Mouse (Mus musculus): ENCODE measurements around the gene Efna1.

Gene Efna1

DNA sequence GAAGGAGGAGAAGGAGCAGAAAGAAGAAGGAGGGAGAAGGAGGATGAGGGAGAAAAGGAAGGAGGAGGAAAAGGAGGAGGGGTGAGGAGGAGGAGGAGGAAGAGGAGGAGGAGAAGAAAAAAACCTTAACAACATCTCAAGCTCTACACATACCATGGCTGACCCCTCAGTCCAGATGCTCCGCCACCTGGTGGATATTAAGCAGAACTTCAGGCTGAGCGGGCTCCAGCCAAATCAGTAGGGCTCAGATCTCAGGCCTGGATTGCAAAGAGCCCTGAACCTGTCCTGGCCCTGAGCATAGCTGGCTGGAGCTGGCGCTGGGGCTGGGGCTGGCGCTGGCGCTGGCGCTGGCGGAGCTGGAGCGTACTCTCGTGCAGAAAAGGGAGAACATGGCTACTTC, 27.1 kb upstream of the Efna1 start:
- peak; percentile 79 for DNase-seq (ENCODE audit: low read depth, low spot score)

DNA sequence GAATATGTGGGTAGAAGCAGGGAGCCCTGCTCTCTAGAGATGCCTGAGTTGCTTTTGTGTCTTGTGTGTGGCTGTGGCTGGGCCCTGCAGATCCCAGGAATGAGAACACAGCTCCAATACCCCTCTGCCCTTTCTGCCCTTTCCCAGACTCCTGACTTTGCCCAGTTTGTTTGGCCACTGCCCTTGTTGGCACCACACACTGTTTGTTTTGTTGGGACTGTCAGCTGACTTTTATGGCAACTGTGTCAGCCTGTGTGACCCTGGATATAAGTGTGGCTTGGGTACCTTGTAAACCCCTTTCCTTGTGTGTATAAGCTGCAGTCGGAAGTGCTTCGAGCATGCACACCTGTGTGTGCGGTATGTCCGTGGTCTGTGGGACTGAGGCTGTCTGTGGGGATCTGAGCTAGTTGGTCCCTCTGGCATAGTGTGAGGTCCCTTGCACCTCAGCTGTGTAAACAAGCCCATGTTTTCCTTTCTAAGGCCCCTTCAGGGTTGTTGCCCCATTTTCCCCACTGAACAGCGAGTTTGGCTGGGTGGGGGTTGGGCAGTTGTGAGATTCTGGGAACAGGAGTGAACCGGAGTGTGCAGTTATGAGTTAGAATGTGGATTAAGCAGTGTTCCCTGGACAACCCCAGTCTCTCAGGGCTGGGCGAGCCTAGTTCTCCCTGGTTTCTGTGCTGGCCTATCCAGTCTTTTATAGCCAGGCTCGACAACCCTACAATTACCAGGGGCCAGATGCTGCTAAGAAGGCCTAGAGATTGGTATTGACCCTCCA, 24.8 kb upstream of the Efna1 start:
- DNase-seq (ENCODE audit: low read depth, low spot score) = no peak

DNA sequence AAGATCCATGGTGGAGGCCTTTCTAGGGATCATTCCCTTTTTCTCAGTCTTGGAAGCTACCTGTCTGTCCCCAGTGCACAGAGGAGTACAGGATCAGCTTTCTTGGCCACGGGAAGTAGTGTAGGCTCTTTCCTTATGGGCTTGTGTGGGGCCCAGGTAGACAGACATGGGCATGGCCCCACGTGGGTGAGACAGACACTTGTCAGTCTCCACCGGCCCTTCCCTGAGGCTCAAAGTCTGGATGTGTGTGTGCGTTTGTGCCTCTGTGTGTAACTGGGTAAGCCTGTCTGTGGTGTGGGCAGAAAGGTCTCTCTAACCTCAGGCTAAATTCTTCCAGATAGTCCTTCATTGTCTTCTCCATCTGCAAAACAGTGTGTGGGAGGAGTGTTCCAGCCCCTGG, 24.2 kb upstream of the Efna1 start:
- no peak for DNase-seq (ENCODE audit: low read depth, low spot score)

DNA sequence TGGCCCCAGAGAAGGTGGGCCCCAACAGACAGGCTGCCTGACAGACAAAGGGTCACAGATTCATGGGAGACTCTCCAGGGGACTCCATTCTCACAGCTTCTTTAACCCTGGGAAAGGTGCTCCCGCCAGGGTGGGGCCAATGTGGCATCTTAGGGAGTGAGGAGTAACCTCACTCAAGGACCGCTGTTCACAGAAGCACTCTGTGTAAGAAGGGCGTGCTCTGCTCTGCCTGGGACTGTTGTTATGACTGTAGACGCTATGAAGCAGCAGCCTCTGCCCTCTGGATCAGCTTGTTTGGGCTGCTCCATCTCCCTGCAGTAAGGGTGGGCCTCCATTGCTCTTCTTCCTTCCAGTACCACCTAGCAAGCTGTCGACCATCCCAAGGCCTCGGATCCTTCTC, 23.5 kb upstream of the Efna1 start:
- DNase-seq (ENCODE audit: low read depth, low spot score) = no peak

DNA sequence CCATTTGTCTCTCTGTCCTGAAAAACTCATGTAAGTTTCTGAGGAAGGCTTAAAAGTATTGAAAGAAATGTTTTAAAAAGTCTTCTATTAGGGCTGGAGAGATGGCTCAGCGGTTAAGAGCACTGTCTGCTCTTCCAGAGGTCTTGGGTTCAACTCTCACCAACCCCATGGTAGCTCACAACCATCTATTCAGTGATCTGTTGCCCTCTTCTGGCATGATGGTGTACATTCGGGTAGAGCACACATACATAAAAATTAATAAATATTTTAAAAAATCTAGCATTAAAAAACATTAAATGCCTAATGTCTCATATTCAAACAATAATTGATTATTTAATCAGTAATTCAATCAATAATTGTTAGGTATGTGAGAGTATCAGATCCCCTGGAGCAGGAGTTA, 19.6 kb upstream of the Efna1 start:
- DNase-seq (ENCODE audit: low read depth, low spot score) = peak; percentile 23

DNA sequence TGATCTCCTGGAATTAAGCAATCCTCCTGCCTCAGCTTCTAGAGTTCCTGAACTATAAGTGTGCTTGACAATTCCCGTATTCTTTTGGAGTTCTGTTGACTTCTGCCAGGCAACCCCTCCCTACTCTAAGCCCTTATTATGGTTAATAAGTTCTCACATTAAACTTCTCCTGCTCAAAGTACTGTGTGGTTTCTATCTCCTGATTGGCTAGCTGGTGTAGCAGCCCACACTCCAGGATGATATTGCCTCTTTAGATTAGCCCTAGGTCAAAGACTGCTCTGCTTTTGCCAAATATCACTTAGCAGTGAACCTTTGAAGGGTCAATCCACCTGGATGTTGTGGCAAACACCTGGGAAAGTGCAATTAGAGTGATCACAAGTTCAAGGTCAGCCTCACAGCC, 19.1 kb upstream of the Efna1 start:
- no peak for DNase-seq (ENCODE audit: low read depth, low spot score)

DNA sequence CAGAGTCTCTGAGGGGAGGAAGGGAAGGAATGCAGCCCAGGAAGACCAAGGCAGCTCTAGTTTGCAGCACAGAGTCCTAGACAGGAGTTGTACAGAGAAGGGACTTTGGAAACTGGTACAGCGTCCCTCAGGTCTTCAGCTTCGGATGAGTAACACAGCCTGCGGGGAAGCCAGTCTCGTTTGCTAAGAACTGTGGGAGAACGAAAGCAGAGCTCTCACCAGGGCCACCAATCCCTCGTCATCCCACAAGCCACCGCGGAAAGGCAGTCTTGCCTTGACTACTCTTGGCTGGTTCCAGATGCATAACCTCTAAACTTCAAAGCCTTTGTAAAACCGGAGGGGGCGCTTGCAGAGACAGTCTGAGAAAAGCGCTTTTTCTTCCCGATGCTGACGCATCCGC, 18.6 kb upstream of the Efna1 start:
- DNase-seq (ENCODE audit: low read depth, low spot score) = peak; percentile 65

DNA sequence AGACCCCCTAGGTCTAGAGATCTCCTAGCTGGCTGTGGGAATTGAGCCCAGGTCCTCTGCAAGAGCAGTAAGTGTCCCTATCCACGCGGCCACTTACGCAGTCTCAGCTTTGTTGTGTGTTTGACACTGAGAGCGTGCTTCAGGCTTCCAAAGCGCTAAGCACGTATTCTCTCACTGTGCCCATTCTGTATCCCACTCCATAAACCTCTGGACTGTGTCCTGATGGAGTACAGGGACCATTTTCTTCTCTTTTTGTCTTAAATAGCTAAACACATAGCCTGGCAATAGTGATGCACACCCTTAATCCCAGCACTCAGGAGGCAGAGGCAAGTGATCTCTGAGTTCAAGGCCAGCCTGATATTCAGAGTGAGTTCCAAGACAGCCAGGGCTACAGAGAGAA, 18.0 kb upstream of the Efna1 start:
- no peak for DNase-seq (ENCODE audit: low read depth, low spot score)

DNA sequence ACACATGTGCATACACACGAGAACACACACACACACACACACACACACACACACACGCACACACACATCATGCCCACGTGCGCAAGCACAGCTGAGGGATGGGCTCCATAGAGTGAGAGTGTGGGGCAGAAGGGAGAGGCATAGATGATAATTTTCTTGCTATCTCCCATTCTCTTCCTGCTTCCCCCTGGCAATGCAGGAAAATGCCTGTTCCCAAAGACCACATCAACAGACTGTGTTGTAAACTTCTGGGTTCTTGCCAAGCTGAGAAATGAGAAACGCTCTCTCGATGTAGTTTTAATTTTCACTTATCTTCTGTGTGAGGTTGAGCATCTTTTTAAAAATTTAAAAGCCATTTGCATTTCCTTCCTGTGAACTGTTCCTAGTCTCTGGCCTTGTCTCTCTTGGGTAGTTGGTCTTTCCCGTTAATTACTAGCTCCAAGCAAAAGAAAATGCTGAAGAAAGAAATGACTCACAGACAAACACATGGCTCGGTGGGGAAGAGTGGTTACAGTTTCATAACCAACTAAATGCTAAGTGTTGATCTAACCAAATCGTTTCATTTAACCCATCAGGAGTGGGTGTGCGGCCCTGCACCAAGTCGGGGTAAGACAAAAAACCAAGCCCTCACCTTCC, 15.9 kb upstream of the Efna1 start:
- no peak for DNase-seq (ENCODE audit: low read depth, low spot score)

DNA sequence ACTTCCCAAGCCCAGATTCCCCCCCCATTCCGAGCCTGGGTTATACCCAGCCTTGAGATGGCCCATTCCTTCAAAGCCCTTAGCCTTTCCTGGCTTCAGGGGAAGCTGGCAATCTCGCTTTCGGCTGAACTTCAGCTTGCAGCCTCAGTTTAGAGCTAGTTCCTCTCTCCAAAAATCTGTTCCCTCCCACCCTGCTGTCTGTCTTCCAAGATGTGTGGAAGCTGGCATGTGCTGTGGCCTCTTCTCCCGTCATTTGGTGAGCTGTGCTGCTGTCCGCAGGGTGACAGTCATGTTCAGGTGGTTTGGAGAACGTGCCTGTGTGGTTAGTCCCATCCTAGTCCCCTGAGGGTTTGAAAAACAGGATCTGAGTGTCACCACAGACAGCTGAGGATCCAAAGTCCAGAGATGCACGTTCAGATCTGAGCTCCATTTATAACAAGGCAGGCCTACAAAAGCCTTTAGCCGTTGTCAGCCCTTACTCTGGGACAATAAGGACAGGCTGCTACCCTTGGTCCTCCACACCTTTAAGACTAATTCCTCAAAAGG, 14.8 kb upstream of the Efna1 start:
- DNase-seq (ENCODE audit: low read depth, low spot score) = no peak

DNA sequence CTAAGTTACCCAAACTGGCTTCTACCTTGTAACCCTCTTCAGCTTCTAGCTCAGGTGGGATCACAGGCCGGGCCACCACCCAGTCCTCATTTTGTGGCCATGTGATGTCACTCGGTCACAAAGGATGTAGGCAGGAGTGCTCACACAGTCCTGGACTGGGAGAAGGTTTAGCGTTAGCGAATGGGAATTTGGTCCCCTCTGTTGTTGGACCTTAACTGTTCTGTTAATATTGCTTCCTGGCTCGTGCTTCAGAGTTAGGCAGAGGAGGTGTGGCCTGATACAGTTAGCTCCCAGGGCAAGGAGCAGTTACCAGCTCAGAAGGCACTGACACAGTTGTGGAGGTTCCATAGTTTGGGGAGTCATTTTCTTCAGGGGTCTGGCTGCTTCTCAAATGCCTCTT, 13.3 kb upstream of the Efna1 start:
- no peak for DNase-seq (ENCODE audit: low read depth, low spot score)

DNA sequence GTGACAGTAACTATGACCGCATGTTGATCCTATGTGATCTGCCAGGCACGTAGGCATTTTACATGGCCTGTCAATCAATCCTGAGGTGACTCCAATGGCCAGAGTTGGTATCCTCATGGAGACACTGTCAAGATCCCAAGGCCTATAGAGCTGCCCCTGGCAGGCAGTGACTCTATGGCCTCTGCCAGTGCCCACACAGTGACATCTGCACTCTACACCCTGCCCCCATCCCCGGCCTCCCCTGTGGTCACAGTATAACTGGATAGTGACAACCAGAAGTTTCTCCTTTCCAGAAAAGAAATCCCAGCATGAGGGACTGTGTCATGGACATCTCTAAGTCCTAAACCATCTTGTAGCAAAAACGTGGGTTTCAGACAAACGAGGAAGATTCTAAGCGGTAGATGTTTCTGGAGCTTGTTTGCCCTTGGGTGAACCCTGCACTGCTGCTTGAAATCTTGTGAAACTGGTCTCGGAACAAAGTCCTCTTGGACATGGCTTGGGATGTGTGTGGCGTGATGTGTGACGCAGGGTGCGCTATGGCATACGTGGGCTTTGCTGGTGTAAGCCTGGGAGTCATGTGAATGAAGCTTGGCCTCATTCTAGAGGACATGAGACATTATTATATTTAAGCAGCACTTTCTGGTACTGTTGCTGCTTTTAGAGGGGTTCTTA, 12.4 kb upstream of the Efna1 start:
- no peak for DNase-seq (ENCODE audit: low read depth, low spot score)

DNA sequence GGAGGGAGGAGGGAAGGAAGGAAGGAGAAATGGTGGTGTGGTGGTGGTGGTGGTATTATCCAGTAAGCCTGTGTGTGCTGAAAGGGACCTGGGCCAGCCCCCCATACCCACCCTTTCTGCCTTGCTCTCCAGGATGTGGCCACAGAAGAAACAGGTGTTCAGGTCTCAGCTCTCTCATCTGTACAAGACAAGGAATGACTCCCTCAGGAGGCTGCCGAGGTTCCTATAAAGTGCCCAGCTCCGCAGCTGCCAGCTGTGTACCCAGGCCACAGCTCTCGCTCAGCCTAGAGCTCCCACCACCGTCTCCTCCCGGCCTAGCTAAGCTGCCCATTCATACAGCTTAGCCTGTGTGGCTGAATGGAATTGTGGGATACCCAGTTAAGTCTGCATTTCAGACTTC, 11.4 kb upstream of the Efna1 start:
- no peak for DNase-seq (ENCODE audit: low read depth, low spot score)

DNA sequence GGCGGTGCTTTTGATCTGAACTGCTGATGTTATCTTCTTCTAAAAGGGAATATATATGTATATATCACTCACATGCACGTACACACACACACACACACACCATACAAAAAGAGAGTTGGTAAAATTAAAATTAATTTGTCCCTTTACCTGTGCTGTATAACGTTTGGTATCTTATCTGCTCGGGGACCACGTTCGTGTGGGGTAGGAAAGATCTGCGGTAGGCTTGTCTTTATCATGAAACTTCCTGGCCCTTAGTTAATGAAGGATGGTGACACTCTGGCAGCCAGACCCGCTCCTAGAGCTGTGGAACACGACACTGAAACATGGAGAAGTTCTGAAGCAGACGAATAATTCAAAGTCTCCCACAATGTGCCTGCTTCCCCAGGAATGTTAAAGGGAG, 10.9 kb upstream of the Efna1 start:
- DNase-seq (ENCODE audit: low read depth, low spot score) = no peak

DNA sequence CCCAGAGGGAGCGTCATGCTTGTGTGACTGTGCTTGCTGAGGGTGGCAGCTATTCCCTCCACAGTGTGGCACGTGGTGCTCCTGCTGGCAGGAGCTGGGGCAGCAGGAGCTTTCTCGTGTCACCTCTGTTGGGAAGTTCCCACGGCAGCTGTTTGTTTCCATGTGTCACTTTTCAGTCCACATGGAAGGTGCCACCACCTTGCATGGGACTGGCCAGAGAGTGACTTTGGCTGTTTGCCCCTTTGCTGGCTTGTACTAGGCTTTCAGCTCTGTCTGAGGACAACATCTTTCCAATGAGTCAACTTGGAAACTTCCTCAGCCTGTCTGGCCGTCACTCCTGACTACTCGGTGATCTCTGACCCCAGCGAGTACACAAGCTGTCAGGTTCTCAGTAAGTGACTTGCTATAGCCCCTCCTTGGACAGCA, 7.6 kb upstream of the Efna1 start:
- no peak for DNase-seq (ENCODE audit: low read depth, low spot score)

DNA sequence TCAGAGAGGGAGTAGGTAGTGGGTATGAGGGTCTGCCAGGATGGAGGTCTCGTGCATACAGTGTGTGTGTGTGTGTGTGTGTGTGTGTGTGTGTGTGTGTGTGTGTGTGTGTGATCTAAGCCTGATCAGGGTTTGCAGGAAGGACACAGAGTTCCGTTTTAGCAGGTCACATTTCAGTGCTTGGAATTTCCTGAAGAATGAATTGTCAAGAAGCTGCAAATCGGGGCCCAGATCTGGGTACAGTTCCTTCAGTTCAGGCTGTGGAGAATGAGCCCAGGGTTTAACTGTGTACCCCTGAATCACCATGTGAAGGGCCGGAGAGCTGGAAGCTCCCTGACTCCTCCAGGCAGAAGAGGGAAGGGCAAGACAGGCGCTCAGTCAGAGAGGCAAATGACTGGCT, 6.3 kb upstream of the Efna1 start:
- no peak for DNase-seq (ENCODE audit: low read depth, low spot score)

DNA sequence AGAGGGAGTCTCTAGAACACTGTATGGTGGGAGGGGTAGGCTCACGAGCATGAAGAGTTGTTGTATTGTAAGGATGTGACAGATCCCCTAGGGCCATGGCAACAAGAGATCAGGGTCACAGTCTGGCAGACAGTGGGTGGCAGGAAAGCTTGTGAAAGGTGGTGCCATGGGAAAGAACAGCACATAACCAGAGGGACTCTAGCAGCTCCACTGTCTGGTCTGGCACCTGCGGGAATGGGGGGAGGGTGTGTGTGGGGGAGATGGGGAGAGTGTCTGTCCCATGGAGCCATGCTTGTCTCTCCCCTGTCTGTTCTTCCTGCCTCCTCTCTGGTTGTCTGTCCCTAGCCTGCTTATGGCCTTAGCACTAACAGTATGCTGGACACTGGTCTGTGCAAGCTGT, 4.6 kb upstream of the Efna1 start:
- no peak for DNase-seq (ENCODE audit: low read depth, low spot score)

DNA sequence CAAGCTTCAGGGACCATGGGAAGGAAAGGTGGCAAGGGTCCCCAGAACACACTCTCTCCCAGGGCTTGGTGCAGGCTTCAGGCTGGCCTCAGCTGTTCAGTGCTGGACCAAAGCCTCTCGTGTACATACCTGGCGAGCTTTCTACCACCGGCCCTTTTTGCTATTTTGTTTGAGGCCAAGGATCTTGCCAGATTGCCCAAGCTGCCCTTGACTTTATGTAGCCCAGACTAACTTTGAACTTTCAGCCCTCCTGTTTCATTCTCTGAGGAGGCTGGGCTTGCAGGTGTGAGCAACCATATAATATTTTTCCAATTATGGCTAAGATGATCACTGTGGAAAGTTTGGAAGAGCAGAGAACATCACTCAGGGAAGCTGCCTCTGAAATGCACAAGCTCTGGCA, 3.3 kb upstream of the Efna1 start:
- DNase-seq (ENCODE audit: low read depth, low spot score) = no peak

DNA sequence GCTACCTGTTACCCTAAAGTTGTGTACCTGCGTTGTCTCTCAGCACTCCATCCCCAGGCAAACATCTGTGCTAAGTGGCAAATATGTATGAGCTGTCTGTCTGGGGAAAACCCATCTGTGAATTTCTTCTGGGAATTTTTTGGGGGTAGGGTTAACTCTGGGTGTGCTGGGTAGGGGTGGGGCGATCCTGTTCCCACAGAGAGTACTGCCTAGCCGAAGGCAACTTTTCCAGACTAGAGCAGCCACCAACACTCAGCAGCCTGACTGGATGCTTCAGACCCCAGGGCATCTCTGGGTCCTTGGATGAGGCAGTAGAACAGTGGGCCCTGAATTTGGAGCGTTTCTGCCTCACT, 1.3 kb upstream of the Efna1 start:
- DNase-seq (ENCODE audit: low read depth, low spot score) = no peak

DNA sequence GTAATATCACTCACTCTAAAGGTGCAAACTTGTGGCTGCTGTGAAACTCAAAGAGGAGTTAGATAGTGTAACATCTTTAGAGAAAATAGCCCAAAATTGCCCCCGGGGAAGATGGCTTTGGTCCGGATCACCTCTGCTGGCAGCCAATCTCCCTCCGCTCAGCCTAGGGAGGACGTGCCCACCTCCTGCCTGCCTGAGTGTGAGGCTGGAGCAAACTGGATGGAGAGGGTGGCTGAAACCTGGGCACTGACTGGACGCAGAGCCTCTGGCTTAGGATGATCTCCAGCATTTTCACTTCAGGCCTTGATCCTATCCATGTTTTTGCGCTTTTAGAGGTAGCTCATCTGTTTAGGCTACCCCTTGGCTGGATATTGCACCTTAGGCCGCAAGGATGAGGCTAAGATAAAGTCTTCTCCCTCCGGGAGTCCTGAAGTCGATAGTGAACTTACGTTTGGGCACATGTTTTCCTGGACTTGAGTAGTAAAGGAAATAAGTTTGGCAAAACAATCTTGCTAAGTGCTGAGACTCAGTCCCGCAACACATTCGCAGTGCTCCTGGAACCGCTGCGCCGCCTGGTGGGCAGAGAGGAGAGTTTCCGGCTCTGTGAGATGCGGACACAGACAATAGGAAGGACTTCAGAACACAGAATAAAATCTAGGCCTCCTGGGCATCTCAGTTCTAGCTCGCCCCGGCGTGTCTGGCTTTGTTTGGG, 793 bp upstream of the Efna1 start:
- peak; percentile 92 for DNase-seq (ENCODE audit: low read depth, low spot score)

DNA sequence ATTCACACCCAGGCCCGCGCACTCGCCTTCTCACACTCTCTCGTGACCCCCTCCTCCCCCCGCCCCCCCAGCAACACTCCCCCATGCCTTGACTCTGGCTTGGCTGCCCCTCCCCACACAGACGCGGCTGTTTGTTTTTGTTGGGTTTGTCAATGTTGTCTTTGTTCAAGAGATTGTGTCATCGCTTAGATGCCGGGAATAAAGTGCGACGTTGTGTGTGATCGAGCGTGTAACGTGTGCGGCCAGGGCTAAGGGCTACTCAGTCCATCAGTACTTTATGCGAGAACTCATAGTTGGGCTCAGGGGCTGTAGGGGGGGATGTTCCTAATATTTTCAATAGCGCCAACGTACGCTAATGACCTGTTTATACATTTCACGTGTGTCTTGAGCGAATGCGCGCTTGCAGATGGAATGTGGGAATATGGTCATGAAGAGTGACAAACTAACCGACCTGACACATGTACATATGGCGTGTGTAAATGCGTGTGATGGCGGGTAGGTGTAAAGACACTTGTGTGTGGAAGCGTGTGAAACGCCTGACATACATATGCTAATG, 814 bp downstream of the Efna1 start:
- DNase-seq (ENCODE audit: low read depth, low spot score) = peak; percentile 19

Measured in CD4-positive, CD25-positive, alpha-beta regulatory T cell, adult 2 months (primary cell).